ENCODE assay signal across 8 mouse cellular contexts in genomic region chr8:26352541-26353010, GRCm38 (mm10).
DNase-seq lines count a peak whose midpoint lies in the region; ATAC-seq lines count a peak whose summit lies in the region.

No protein-coding gene starts in this region.

- no peak overlapping the region for H3K4me3 ChIP-seq in midbrain, embryonic 14.5 days (replicated peaks; ENCODE audit: low read depth, low read length)
- no peak overlapping the region for H3K4me3 ChIP-seq in midbrain, embryonic 11.5 days (ENCODE audit: low read depth, low read length)
- peak overlapping the region; percentile 32 for H3K4me3 ChIP-seq in hindbrain, embryonic 10.5 days
- peak overlapping the region; percentile 15; the same call in 1 of the 2 replicates for H3K4me3 ChIP-seq in limb, embryonic 11.5 days (ENCODE audit: low read depth, low read length)
- H3K4me3 ChIP-seq in neural tube, embryonic 13.5 days, result peak overlapping the region; percentile 26

- no peak for ATAC-seq in midbrain, embryonic 14.5 days (ENCODE audit: low FRiP score, low TSS enrichment)
- no peak for ATAC-seq in midbrain, embryonic 11.5 days (ENCODE audit: low FRiP score)
- peak; percentile 58; the same call in 1 of the 2 replicates for ATAC-seq in limb, embryonic 11.5 days (ENCODE audit: insufficient number of reproducible peaks, low FRiP score, low TSS enrichment, low read depth)
- peak; percentile 52 for ATAC-seq in neural tube, embryonic 13.5 days (ENCODE audit: low read depth)
- no peak for ATAC-seq in CD4-positive, CD25-positive, alpha-beta regulatory T cell, adult 4 months

- H3K9me3 ChIP-seq in midbrain, embryonic 14.5 days (ENCODE audit: control insufficient read depth, low read length), result no peaks in the 10 kb centered on the region
- H3K9me3 ChIP-seq in midbrain, embryonic 11.5 days (ENCODE audit: control insufficient read depth, low read length), result no peaks in the 10 kb centered on the region
- no peaks in the 10 kb centered on the region for H3K9me3 ChIP-seq in hindbrain, embryonic 10.5 days
- H3K9me3 ChIP-seq in limb, embryonic 11.5 days (ENCODE audit: control insufficient read depth, low read length), result no peaks in the 10 kb centered on the region
- no peaks in the 10 kb centered on the region for H3K9me3 ChIP-seq in neural tube, embryonic 13.5 days

- no peaks in the 10 kb centered on the region for H3K36me3 ChIP-seq in midbrain, embryonic 14.5 days (ENCODE audit: control insufficient read depth, insufficient read depth, low read length)
- H3K36me3 ChIP-seq in midbrain, embryonic 11.5 days (ENCODE audit: control insufficient read depth, insufficient read depth, low read length), result no peaks in the 10 kb centered on the region
- no peaks in the 10 kb centered on the region for H3K36me3 ChIP-seq in hindbrain, embryonic 10.5 days
- H3K36me3 ChIP-seq in limb, embryonic 11.5 days (ENCODE audit: control insufficient read depth, insufficient read depth, low read length), result no peaks in the 10 kb centered on the region
- H3K36me3 ChIP-seq in neural tube, embryonic 13.5 days, result no peaks in the 10 kb centered on the region

- no peaks in the 10 kb centered on the region for H3K27me3 ChIP-seq in midbrain, embryonic 14.5 days (ENCODE audit: control insufficient read depth, insufficient read depth, low read length)
- H3K27me3 ChIP-seq in midbrain, embryonic 11.5 days (ENCODE audit: control insufficient read depth, insufficient read depth, low read length), result no peaks in the 10 kb centered on the region
- H3K27me3 ChIP-seq in hindbrain, embryonic 10.5 days (ENCODE audit: insufficient read depth, poor library complexity, severe bottlenecking), result 0 out of 2 replicates have a peak, but pooled peaks cover 3% of the 10 kb centered on the region
- no peaks in the 10 kb centered on the region for H3K27me3 ChIP-seq in limb, embryonic 11.5 days (ENCODE audit: control insufficient read depth, insufficient read depth, low read length)
- H3K27me3 ChIP-seq in neural tube, embryonic 13.5 days, result peaks cover 12% of the 10 kb centered on the region; the same call in 1 of the 2 replicates

- H3K4me2 ChIP-seq in midbrain, embryonic 14.5 days (ENCODE audit: low read length), result peak overlapping the region; percentile 39
- no peak overlapping the region for H3K4me2 ChIP-seq in midbrain, embryonic 11.5 days
- H3K4me2 ChIP-seq in limb, embryonic 11.5 days (ENCODE audit: low read depth, severe bottlenecking), result peak overlapping the region; percentile 53
- peak overlapping the region; percentile 54 for H3K4me2 ChIP-seq in neural tube, embryonic 13.5 days

- no peak overlapping the region for H3K9ac ChIP-seq in midbrain, embryonic 14.5 days (replicated peaks; ENCODE audit: low read length)
- H3K9ac ChIP-seq in midbrain, embryonic 11.5 days (ENCODE audit: low read length), result no peak overlapping the region
- no peak overlapping the region for H3K9ac ChIP-seq in limb, embryonic 11.5 days (ENCODE audit: low read length)
- 0 out of 2 replicates have a peak overlapping the region, but pooled peaks have one; percentile 48 for H3K9ac ChIP-seq in neural tube, embryonic 13.5 days

- DNase-seq in midbrain, embryonic 14.5 days, result peak; percentile 55
- DNase-seq in midbrain, embryonic 11.5 days (ENCODE audit: low spot score, missing footprints), result no peak
- peak; percentile 61 for DNase-seq in forelimb bud, embryonic 11.5 days (ENCODE audit: low read depth, low spot score)
- no peak for DNase-seq in hindbrain, embryonic 10.5 days (ENCODE audit: low spot score)
- DNase-seq in limb, embryonic 11.5 days (ENCODE audit: low spot score), result peak; percentile 48
- DNase-seq in thymus, postnatal 14 days, result no peak

- WGBS in midbrain, embryonic 14.5 days, result 67% methylated on average over 9 of the region's 9 CpGs
- 74% methylated on average over 9 of the region's 9 CpGs for WGBS in midbrain, embryonic 11.5 days
- WGBS in hindbrain, embryonic 10.5 days, result 42% methylated on average over 9 of the region's 9 CpGs
- WGBS in limb, embryonic 11.5 days, result 15% methylated on average over 9 of the region's 9 CpGs
- WGBS in neural tube, embryonic 13.5 days, result 32% methylated on average over 9 of the region's 9 CpGs

- H3K27ac ChIP-seq in midbrain, embryonic 14.5 days (replicated peaks; ENCODE audit: low read depth, low read length), result no peak overlapping the region
- H3K27ac ChIP-seq in midbrain, embryonic 11.5 days (ENCODE audit: low read depth, low read length), result no peak overlapping the region
- H3K27ac ChIP-seq in hindbrain, embryonic 10.5 days, result peak overlapping the region; percentile 77
- H3K27ac ChIP-seq in limb, embryonic 11.5 days (replicated peaks; ENCODE audit: low read depth, low read length), result no peak overlapping the region
- peak overlapping the region; percentile 78 for H3K27ac ChIP-seq in neural tube, embryonic 13.5 days (replicated peaks)

- H3K4me1 ChIP-seq in midbrain, embryonic 14.5 days (ENCODE audit: control insufficient read depth, insufficient read depth, low read length), result 0 out of 2 replicates have a peak, but pooled peaks cover 5% of the 10 kb centered on the region
- no peaks in the 10 kb centered on the region for H3K4me1 ChIP-seq in midbrain, embryonic 11.5 days (ENCODE audit: control insufficient read depth, insufficient read depth, low read length)
- H3K4me1 ChIP-seq in hindbrain, embryonic 10.5 days (replicated peaks), result peaks cover 44% of the 10 kb centered on the region
- peaks cover 18% of the 10 kb centered on the region; the same call in 1 of the 2 replicates for H3K4me1 ChIP-seq in limb, embryonic 11.5 days (ENCODE audit: control insufficient read depth, insufficient read depth, low read length)
- peaks cover 26% of the 10 kb centered on the region for H3K4me1 ChIP-seq in neural tube, embryonic 13.5 days (replicated peaks)

Comparison
In these comparisons a context has a peak if more than half of its experiments do, and no peak if none do; other contexts are left out.
1. DNase-seq: peak in midbrain, embryonic 14.5 days (single experiment), forelimb bud, embryonic 11.5 days (single experiment) and limb, embryonic 11.5 days (single experiment); none in midbrain, embryonic 11.5 days (single experiment), hindbrain, embryonic 10.5 days (single experiment) and thymus, postnatal 14 days (single experiment).
2. ATAC-seq: peak in limb, embryonic 11.5 days (single experiment) and neural tube, embryonic 13.5 days (single experiment); none in midbrain, embryonic 14.5 days (single experiment), midbrain, embryonic 11.5 days (single experiment) and CD4-positive, CD25-positive, alpha-beta regulatory T cell, adult 4 months (single experiment).
3. H3K27ac ChIP-seq: peak in hindbrain, embryonic 10.5 days (single experiment) and neural tube, embryonic 13.5 days (single experiment); none in midbrain, embryonic 14.5 days (single experiment), midbrain, embryonic 11.5 days (single experiment) and limb, embryonic 11.5 days (single experiment).
4. H3K4me3 ChIP-seq: peak in hindbrain, embryonic 10.5 days (single experiment), limb, embryonic 11.5 days (single experiment) and neural tube, embryonic 13.5 days (single experiment); none in midbrain, embryonic 14.5 days (single experiment) and midbrain, embryonic 11.5 days (single experiment).